Comparison of ENCODE assay signal across 7 mouse cellular contexts in the genomic region with DNA sequence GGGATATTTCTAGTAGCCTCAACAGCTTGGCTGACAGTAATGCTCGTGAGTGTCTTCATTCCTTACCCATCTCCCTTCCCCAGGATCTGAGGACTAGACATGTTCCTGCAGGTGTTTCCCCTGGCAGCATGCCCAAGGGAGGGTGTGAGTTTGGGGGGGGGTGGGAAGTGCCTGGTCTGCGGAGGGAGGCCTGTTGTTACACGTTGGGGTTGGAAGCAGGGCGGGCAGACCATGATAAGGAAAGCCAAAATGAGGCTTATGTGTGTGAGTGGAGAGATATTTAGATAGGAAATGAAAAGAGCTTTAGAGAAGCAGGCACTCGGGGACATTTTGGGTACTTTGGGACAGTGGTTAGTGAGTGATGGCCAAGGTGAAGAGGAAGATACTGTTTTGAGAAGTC. TPM values are rescaled to one million over a fixed set of nuclear protein-coding genes. Genes with fewer than 3 reads are reported as not detected.
DNase-seq lines count a peak whose midpoint lies in the region; ATAC-seq and TF ChIP-seq lines count a peak whose summit lies in the region.

No protein-coding gene starts in this region.

- no peak overlapping the region for H3K4me3 ChIP-seq in lung, postnatal 0 days (ENCODE audit: low read depth, low read length)
- peak overlapping the region; percentile 97 for H3K4me3 ChIP-seq in embryonic facial prominence, embryonic 14.5 days (ENCODE audit: low read depth, low read length)
- peak overlapping the region; percentile 16; the same call in 1 of the 2 replicates for H3K4me3 ChIP-seq in limb, embryonic 11.5 days (ENCODE audit: low read depth, low read length)
- H3K4me3 ChIP-seq in small intestine, adult 2 months (ENCODE audit: low read depth, low read length) = peak overlapping the region; percentile 8; the same call in 1 of the 2 replicates
- no peak overlapping the region; the same call in 1 of the 2 replicates for H3K4me3 ChIP-seq in layer of hippocampus, adult 2 months

- H3K27me3 ChIP-seq in lung, postnatal 0 days (replicated peaks; ENCODE audit: insufficient read depth, low read length) = no peaks in the 10 kb centered on the region
- no peaks in the 10 kb centered on the region for H3K27me3 ChIP-seq in embryonic facial prominence, embryonic 14.5 days (replicated peaks; ENCODE audit: control insufficient read depth, insufficient read depth, low read length)
- no peaks in the 10 kb centered on the region for H3K27me3 ChIP-seq in limb, embryonic 11.5 days (ENCODE audit: control insufficient read depth, insufficient read depth, low read length)
- no peaks in the 10 kb centered on the region for H3K27me3 ChIP-seq in small intestine, adult 2 months (ENCODE audit: control insufficient read depth, insufficient read depth, low read length)

- DNase-seq in lung, postnatal 0 days (ENCODE audit: low spot score) = peak; percentile 14
- no peak for DNase-seq in lung, postnatal 14 days
- peak; percentile 80 for DNase-seq in embryonic facial prominence, embryonic 14.5 days (ENCODE audit: low spot score)
- DNase-seq in limb, embryonic 11.5 days (ENCODE audit: low spot score) = no peak
- no peak for DNase-seq in layer of hippocampus, adult 2 months (ENCODE audit: low spot score in 2 of 2)
- no peak for DNase-seq in thymus, adult 18-20 months

- H3K36me3 ChIP-seq in lung, postnatal 0 days (ENCODE audit: insufficient read depth, low read length) = peaks cover 20% of the 10 kb centered on the region
- H3K36me3 ChIP-seq in embryonic facial prominence, embryonic 14.5 days (ENCODE audit: control insufficient read depth, insufficient read depth, low read length) = peaks cover 65% of the 10 kb centered on the region
- peaks cover 40% of the 10 kb centered on the region for H3K36me3 ChIP-seq in limb, embryonic 11.5 days (ENCODE audit: control insufficient read depth, insufficient read depth, low read length)
- peaks cover 42% of the 10 kb centered on the region for H3K36me3 ChIP-seq in small intestine, adult 2 months (ENCODE audit: control insufficient read depth, insufficient read depth, low read length)

- TF ChIP-seq POLR2A in small intestine, adult 2 months (IDR thresholded peaks at IDR 0.05; ENCODE audit: low read depth, low read length) = no peak

- no peak overlapping the region for H3K9ac ChIP-seq in lung, postnatal 0 days (replicated peaks; ENCODE audit: low read depth)
- peak overlapping the region; percentile 53 for H3K9ac ChIP-seq in embryonic facial prominence, embryonic 14.5 days (ENCODE audit: low read depth, low read length)
- H3K9ac ChIP-seq in limb, embryonic 11.5 days (ENCODE audit: low read length) = 0 out of 2 replicates have a peak overlapping the region, but pooled peaks have one; percentile 27

- peaks cover 18% of the 10 kb centered on the region; the same call in 1 of the 2 replicates for H3K4me1 ChIP-seq in lung, postnatal 0 days (ENCODE audit: insufficient read depth, low read depth, low read length)
- H3K4me1 ChIP-seq in embryonic facial prominence, embryonic 14.5 days (ENCODE audit: control insufficient read depth, insufficient read depth, low read length) = peaks cover 27% of the 10 kb centered on the region; the same call in 1 of the 2 replicates
- peaks cover 16% of the 10 kb centered on the region for H3K4me1 ChIP-seq in limb, embryonic 11.5 days (ENCODE audit: control insufficient read depth, insufficient read depth, low read length)
- peaks cover 18% of the 10 kb centered on the region for H3K4me1 ChIP-seq in small intestine, adult 2 months (ENCODE audit: control insufficient read depth, insufficient read depth, insufficient read length, low read length)

- no peak for ATAC-seq in lung, postnatal 0 days
- ATAC-seq in embryonic facial prominence, embryonic 14.5 days (ENCODE audit: low read depth) = no peak
- ATAC-seq in limb, embryonic 11.5 days (ENCODE audit: insufficient number of reproducible peaks, low FRiP score, low TSS enrichment, low read depth) = no peak

- no peaks in the 10 kb centered on the region for H3K9me3 ChIP-seq in lung, postnatal 0 days (ENCODE audit: low read length)
- no peaks in the 10 kb centered on the region for H3K9me3 ChIP-seq in embryonic facial prominence, embryonic 14.5 days (ENCODE audit: control insufficient read depth, low read length)
- H3K9me3 ChIP-seq in limb, embryonic 11.5 days (ENCODE audit: control insufficient read depth, low read length) = no peaks in the 10 kb centered on the region

- 15% methylated on average over 5 of the region's 5 CpGs for WGBS in lung, postnatal 0 days
- WGBS in embryonic facial prominence, embryonic 14.5 days = 50% methylated on average over 5 of the region's 5 CpGs
- 74% methylated on average over 5 of the region's 5 CpGs for WGBS in limb, embryonic 11.5 days
- 5% methylated on average over 5 of the region's 5 CpGs for WGBS in small intestine, adult 2 months

- peak overlapping the region; percentile 75 for H3K4me2 ChIP-seq in lung, postnatal 0 days (replicated peaks; ENCODE audit: low read depth, low read length)
- peak overlapping the region; percentile 61 for H3K4me2 ChIP-seq in embryonic facial prominence, embryonic 14.5 days (ENCODE audit: low read depth, low read length)
- peak overlapping the region; percentile 44; the same call in 1 of the 2 replicates for H3K4me2 ChIP-seq in limb, embryonic 11.5 days (ENCODE audit: low read depth, severe bottlenecking)

- TF ChIP-seq CTCF in lung, postnatal 0 days (IDR thresholded peaks at IDR 0.05) = no peak
- TF ChIP-seq CTCF in small intestine, adult 2 months (IDR thresholded peaks at IDR 0.05; ENCODE audit: extremely low read depth, insufficient read length, insufficient replicate concordance, low read depth, low read length) = no peak
- no peak for TF ChIP-seq CTCF in layer of hippocampus, adult 2 months (conservative IDR thresholded peaks at IDR 0.05)

- H3K27ac ChIP-seq in lung, postnatal 0 days (ENCODE audit: low read length) = peak overlapping the region; percentile 64
- H3K27ac ChIP-seq in embryonic facial prominence, embryonic 14.5 days (replicated peaks; ENCODE audit: low read depth, low read length) = peak overlapping the region; percentile 58
- H3K27ac ChIP-seq in limb, embryonic 11.5 days (replicated peaks; ENCODE audit: low read depth, low read length) = no peak overlapping the region
- no peak overlapping the region; the same call in 1 of the 2 replicates for H3K27ac ChIP-seq in small intestine, adult 2 months (ENCODE audit: insufficient read depth, low read depth, low read length)
- H3K27ac ChIP-seq in layer of hippocampus, adult 2 months = no peak overlapping the region

- TF ChIP-seq EP300 in lung, postnatal 0 days (IDR thresholded peaks at IDR 0.05) = no peak

RNA-seq across cellular contexts. Expression of a gene that starts 2.4 kb away (rescaled TPM):
- polyA plus RNA-seq in lung, postnatal 0 days (2015; fragmentation: Nextera tagmentation; extraction: Ambion mirVana) = 81.8 and 84.7 TPM in 2 replicates
- 39.7 and 43.6 TPM in 2 replicates for polyA plus RNA-seq in embryonic facial prominence, embryonic 14.5 days (2014; fragmentation: Nextera tagmentation; extraction: Ambion mirVana)
- 58.5 and 62.0 TPM in 2 replicates for polyA plus RNA-seq in limb, embryonic 11.5 days (2014; fragmentation: Nextera tagmentation; extraction: Ambion mirVana)
- polyA plus RNA-seq in small intestine, adult 2 months (2012; rRNA removed) = 15.0 and 21.7 TPM in 2 replicates
- total RNA-seq in layer of hippocampus, adult 2 months (2021) = 10 to 100 TPM; 58.0 to 68.7 TPM

RNA-seq across cellular contexts. Expression of a gene that starts 9.6 kb away (rescaled TPM):
- 12.8 and 13.6 TPM in 2 replicates for polyA plus RNA-seq in lung, postnatal 0 days (2015; fragmentation: Nextera tagmentation; extraction: Ambion mirVana)
- 24.7 and 27.8 TPM in 2 replicates for polyA plus RNA-seq in embryonic facial prominence, embryonic 14.5 days (2014; fragmentation: Nextera tagmentation; extraction: Ambion mirVana)
- 33.2 and 35.2 TPM in 2 replicates for polyA plus RNA-seq in limb, embryonic 11.5 days (2014; fragmentation: Nextera tagmentation; extraction: Ambion mirVana)
- polyA plus RNA-seq in small intestine, adult 2 months (2012; rRNA removed) = 5.6 and 13.2 TPM in 2 replicates
- 10 to 100 TPM; 20.7 to 20.8 TPM for total RNA-seq in layer of hippocampus, adult 2 months (2021)

RNA-seq across cellular contexts. Expression of a gene that starts 14.7 kb away (rescaled TPM):
- 28.6 and 30.5 TPM in 2 replicates for polyA plus RNA-seq in lung, postnatal 0 days (2015; fragmentation: Nextera tagmentation; extraction: Ambion mirVana)
- 18.2 and 20.4 TPM in 2 replicates for polyA plus RNA-seq in embryonic facial prominence, embryonic 14.5 days (2014; fragmentation: Nextera tagmentation; extraction: Ambion mirVana)
- 17.9 and 18.0 TPM in 2 replicates for polyA plus RNA-seq in limb, embryonic 11.5 days (2014; fragmentation: Nextera tagmentation; extraction: Ambion mirVana)
- 18.4 and 32.2 TPM in 2 replicates for polyA plus RNA-seq in small intestine, adult 2 months (2012; rRNA removed)
- total RNA-seq in layer of hippocampus, adult 2 months (2021) = 10 to 100 TPM; 11.5 to 11.7 TPM

RNA-seq across cellular contexts. Expression of a gene that starts 14.9 kb away (rescaled TPM):
- polyA plus RNA-seq in lung, postnatal 0 days (2015; fragmentation: Nextera tagmentation; extraction: Ambion mirVana) = 4.9 and 5.7 TPM in 2 replicates
- polyA plus RNA-seq in embryonic facial prominence, embryonic 14.5 days (2014; fragmentation: Nextera tagmentation; extraction: Ambion mirVana) = 2.2 and 2.5 TPM in 2 replicates
- 1.1 and 1.4 TPM in 2 replicates for polyA plus RNA-seq in limb, embryonic 11.5 days (2014; fragmentation: Nextera tagmentation; extraction: Ambion mirVana)
- polyA plus RNA-seq in small intestine, adult 2 months (2012; rRNA removed) = 7.2 and 15.1 TPM in 2 replicates
- 1 to 10 TPM; 4.4 to 5.7 TPM for total RNA-seq in layer of hippocampus, adult 2 months (2021)

RNA-seq across cellular contexts. Expression of a gene that starts 22.8 kb away (rescaled TPM):
- 153 and 159 TPM in 2 replicates for polyA plus RNA-seq in lung, postnatal 0 days (2015; fragmentation: Nextera tagmentation; extraction: Ambion mirVana)
- 469 and 503 TPM in 2 replicates for polyA plus RNA-seq in embryonic facial prominence, embryonic 14.5 days (2014; fragmentation: Nextera tagmentation; extraction: Ambion mirVana)
- 567 and 588 TPM in 2 replicates for polyA plus RNA-seq in limb, embryonic 11.5 days (2014; fragmentation: Nextera tagmentation; extraction: Ambion mirVana)
- polyA plus RNA-seq in small intestine, adult 2 months (2012; rRNA removed) = 90.2 and 129 TPM in 2 replicates
- total RNA-seq in layer of hippocampus, adult 2 months (2021) = 100 to 1,000 TPM; 238 to 242 TPM

Comparison
In these comparisons a context has a peak if more than half of its experiments do, and no peak if none do; other contexts are left out.
1. DNase-seq: peak in lung, postnatal 0 days (single experiment) and embryonic facial prominence, embryonic 14.5 days (single experiment); none in lung, postnatal 14 days (single experiment), limb, embryonic 11.5 days (single experiment), layer of hippocampus, adult 2 months (0 of 2) and thymus, adult 18-20 months (0 of 2).
2. H3K27ac ChIP-seq: peak in lung, postnatal 0 days (single experiment) and embryonic facial prominence, embryonic 14.5 days (single experiment); none in limb, embryonic 11.5 days (single experiment), small intestine, adult 2 months (single experiment) and layer of hippocampus, adult 2 months (single experiment).
3. H3K4me3 ChIP-seq: peak in embryonic facial prominence, embryonic 14.5 days (single experiment), limb, embryonic 11.5 days (single experiment) and small intestine, adult 2 months (single experiment); none in lung, postnatal 0 days (single experiment) and layer of hippocampus, adult 2 months (single experiment).
4. Peak in every context shown above with its lines, with median percentiles within 50 percentile points of each other: H3K4me2 ChIP-seq.